Mouse (Mus musculus) neutrophil, adult 83 days (primary cell): ENCODE data around the gene Acad11. TPM values are rescaled to one million over a fixed set of nuclear protein-coding genes. Genes with fewer than 3 reads are reported as not detected.

Source experiments
- total RNA-seq, 2 experiments: library from RNA; stranded (reverse); gene quantifications; one replicate each; pipeline ENCODE4 v1.2.4; 2023

Gene Acad11
- 10 to 100 TPM; 19.4 to 20.9 TPM for total RNA-seq

DNA sequence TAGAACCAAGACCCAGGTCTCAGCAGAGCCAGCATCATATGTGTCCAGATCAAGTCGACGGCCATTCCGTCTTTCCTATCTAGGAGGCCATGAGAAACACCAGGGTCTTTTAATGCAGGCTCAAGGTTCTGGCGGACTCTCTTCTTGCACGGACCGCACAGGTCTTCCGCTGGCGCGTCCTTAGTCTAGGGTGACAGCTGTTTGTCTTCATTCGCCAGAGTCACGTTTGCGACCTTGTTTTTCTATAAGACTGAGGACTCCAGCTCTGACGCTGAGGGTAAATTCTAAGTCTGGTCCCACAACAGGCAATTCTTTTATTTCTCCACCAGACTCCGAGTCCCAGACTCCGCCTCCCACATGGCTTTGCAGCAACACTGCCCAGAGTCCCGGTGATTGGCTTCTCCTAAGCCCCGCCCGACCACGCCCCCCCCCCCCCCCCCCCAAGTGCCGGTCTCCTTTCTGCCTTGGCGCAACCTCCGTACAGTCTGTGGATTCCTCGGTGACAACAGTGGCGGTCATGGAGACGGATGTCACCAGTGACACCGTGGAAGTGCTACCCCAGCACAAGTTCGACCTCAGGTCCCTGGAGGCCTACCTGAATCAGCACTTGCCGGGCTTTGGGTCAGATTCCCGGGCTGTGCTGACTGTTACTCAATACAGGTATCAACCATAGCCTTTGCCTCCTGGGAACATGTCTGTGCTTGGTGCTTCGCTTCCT lies at the start of gene Acad11:
Acad11 (plus strand) TSS at position 134 of the 718 bp plus-strand sequence.

DNA sequence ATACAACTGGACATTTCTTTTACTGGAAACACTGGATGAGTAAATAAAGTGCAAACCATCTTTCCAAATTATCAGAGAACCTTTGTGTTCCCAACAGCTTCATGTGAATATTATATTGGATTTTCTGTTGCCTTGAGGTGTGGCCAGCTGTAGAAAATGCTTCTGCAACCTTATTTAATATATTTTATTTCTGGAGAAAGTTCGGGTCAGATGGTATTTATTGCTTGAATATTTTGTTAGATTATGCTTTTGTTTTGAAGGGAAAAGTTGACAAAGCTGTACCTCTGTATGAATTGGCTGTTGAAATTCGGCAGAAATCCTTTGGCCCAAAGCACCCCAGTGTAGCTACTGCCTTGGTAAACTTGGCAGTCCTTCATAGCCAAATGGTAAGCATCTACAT lies 22.8 kb upstream of the Acad11 start, which contains the start of gene Gm28305:
Gm28305 (plus strand) TSS at position 301 of the 400 bp plus-strand sequence.

DNA sequence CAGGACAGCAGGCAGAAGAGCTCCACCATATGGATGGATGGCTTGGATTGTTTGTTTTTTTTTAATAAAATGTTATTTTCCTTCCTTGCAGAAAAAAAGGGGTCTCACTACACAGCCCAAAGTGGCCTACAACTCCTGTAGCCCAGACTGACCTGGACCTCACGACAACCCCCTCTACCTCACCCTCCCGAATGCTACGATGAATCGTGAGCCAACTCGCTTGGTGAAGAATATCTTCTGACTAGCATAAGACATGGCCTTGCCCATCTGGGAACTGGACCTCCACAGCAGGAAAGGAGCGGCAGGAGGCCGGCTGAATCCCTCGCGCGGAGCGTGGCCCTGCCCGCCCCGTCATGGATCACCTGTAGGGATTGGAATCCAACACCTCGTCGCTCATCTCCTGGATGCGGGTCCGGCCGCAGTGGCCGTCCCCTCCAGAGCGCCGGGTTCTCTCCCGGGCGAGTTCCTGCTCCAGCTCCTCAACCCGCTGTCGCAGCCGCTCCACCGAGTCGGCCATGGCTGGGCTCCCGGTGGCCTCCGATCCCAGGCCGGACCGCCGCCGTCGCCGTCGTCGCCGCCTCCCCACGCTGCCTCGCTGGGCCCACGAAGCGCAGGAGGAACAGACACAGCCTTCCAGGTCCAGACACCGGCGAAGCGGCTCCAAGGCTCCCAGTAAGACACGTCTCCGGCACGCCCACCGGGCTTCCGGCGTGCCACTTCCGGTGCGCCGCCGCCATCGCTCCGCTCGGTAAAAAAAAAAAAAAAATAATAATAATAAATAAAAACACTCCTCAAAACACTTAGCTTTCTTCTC lies 540 bp upstream of the Acad11 start, which contains the start of gene Uba5:
Uba5 (minus strand) TSS at position 705 of the 814 bp plus-strand sequence.

DNA sequence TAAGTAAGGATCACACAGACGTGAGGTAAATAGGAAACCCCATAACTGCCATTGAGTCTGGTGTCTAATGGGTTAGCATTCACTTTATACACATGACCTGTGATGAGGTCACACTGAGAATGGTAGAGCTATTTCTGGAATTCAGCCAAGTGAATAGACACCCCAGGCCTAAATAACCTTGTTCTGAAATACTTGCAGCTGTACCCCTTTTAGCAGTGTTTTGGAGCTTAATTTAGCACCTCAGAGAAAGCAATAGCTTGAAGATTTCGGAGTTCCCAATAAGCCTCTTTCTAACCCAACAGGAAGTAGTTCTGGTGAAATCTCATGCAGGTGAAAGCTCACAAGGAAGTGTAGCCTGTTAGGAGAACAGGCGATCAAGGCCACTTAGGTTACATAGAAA lies 63.7 kb downstream of the Acad11 start, which contains the start of gene Ackr4:
Ackr4 (minus strand) TSS at position 101 of the 400 bp plus-strand sequence.

Other genes with a start within 250 kb of the Acad11 start
- 1 to 10 TPM; 2.0 to 2.4 TPM for gene Nphp3, start 60.8 kb upstream of the Acad11 start, total RNA-seq
- gene Gm28305, start 22.7 kb upstream of the Acad11 start, total RNA-seq = not detected
- gene Uba5, start 243 bp upstream of the Acad11 start, total RNA-seq = 10 to 100 TPM; 16.0 to 18.2 TPM
- gene Ackr4, start 63.6 kb downstream of the Acad11 start, total RNA-seq = under 1 TPM in 1 of 2 experiments, not detected in 1; 0.24 TPM
- 10 to 100 TPM; 57.3 to 60.8 TPM for gene Dnajc13, start 199.6 kb downstream of the Acad11 start, total RNA-seq